Mouse (Mus musculus) spleen, embryonic (tissue): ENCODE measurements at regions not wholly inside any gene's neighbourhood (a gene's known extent, or its start where the extent isn't known, plus 50 kb on each side); places are given as distances from the start of the nearest gene placed in this dataset.

Source experiments
- CTCF ChIA-PET: fragments of 350-600 bp; sonication (Branson Sonifier 250); formaldehyde crosslinking; loops from one replicate; lab custom pipeline; 2022; lab: Charles Lee

DNA sequence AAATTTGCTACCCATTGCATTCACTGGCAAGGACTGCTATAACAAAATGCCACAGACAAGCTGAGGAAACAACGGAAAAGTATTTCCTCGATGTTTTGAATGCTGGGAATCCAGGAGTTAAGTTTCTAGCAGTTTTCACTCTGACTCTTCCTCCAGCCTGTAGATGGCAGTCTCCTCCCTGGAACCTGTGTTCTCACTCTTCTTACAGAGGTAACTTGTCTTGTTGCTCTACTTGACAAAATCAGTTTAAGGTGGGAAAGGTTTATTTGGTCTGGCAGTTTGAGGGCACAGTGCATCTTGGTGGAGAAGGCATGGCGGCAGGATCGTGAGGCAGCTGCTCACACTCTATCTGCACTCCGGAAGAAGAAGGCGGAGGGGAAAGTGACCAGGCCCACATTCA, 181.3 kb upstream of the Nckap5 start:
- CTCF ChIA-PET: no interaction called here

GRCm38 (mm10) chr1:127009699-127010098, 179.1 kb upstream of the Nckap5 start:
- CTCF ChIA-PET: no interaction called here

DNA sequence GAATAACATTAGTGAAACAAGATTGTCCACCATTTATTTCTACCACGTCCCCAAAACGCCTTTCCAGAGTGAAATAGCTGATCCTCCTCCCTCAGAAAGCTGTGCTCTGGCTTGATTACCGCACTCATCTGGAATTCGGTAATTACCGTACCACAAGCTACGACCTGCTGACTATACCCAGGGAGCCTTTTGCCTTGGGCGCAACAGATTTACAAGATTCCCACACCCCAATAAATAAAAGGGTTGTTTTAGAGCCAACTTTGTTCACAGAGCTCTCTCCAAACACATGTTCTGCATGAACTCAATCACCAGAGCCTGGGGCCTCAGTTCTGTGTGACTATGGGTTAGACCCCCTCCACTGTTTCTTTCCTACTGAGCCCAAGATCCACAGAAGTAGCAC, 171.1 kb upstream of the Nckap5 start:
- CTCF ChIA-PET: interaction anchor here (0.5 kb wide), 1 partner anchor 43 kb away, joined by 4 read pairs; no protein-coding TSS in a partner anchor

DNA sequence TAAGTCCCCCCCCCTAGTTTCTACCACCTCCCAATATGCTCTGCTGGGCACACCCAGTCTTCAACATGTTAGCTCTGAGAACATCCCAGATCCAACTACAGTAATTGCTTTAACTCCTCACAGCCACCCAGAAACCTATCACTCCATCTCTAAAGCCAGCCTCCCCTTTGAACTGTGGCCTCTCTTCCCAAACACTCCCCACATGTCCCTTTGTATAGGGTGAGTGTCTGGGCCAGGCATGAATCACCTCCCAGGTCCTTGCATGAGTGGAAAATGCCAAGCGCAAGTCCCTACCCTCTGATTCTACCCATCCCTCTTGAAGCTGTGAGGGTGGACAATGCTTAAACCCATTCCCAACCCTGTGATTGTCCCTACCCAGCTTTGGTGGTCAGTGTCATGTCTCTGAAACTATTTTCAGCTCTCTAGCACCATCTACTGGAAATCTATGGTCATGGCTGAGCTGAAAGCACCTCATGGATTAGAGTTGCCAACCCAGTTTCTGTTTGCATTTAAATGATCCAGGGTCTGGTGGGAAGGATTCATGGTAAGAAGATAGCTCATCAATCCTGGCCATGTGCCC, 162.6 kb upstream of the Nckap5 start:
- CTCF ChIA-PET: interaction anchor here (1.2 kb wide), 1 partner anchor 10 kb away, joined by 3 read pairs; no protein-coding TSS in a partner anchor

DNA sequence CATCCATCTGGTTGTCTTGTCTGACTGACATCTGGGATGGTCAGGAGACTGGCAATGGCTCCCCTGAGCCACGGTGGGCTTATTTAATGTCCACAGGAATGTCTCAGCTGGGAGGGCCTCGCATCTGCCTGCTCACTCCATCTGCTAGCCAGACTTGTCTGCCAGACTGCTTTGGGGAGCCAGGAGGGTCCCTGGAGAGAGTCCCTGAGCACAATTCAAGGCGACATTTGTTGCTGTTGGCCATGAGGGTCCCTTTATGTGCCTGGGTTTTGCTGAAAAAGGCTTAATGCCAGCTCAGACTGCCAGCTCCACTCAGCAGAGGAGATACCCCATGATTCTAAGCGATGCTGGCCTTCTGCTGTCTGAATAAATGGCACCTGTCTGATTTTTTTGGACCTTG, 161.8 kb upstream of the Nckap5 start:
- CTCF ChIA-PET: interaction anchor here (1.2 kb wide), 1 partner anchor 9 kb away, joined by 3 read pairs; no protein-coding TSS in a partner anchor

DNA sequence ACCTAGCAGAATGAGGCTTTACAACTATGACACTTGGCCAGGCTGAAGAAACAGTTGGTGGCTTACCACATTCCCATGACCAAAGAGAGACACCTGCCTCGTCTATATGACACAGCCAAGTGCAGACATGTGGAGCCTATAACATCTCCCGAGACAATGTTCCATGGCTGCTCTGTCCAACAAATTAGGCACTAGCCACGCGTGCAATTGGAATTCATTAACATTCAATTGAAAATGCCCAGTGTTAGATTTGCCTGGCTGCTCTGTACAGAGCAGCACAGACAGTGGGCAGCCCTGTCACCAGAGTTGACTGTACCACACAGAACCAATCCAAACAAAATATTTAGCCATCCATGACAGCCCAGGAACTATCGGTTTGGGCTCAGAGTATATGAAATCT, 152.2 kb upstream of the Nckap5 start:
- CTCF ChIA-PET: interaction anchor here (1.3 kb wide), 1 partner anchor 10 kb away, joined by 3 read pairs; no protein-coding TSS in a partner anchor

- CTCF ChIA-PET: no interaction called here
Observed at GRCm38 (mm10) chr1:126980311-126980710, 149.7 kb upstream of the Nckap5 start.

DNA sequence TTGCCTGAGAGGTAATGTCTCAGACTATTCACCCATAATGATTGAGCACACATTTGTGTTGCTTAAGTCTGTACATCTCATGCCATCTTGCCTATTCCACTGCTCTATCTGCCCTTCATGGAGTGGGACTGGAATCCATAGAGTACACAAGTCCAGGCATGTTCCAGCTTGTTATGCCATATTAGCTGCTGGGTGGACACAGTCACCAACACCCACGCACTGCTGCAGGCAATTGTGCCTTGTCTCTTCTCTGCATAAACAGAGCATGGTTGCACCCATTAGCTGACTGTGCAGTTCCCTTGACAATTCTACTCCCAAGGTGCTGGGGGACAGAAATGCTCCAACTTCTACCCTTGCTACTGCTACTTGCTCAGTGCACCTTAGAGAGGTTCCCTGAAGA, 143.3 kb upstream of the Nckap5 start:
- CTCF ChIA-PET: no interaction called here

GRCm38 (mm10) chr1:126971777-126972421, 141.3 kb upstream of the Nckap5 start:
- CTCF ChIA-PET: no interaction called here

DNA sequence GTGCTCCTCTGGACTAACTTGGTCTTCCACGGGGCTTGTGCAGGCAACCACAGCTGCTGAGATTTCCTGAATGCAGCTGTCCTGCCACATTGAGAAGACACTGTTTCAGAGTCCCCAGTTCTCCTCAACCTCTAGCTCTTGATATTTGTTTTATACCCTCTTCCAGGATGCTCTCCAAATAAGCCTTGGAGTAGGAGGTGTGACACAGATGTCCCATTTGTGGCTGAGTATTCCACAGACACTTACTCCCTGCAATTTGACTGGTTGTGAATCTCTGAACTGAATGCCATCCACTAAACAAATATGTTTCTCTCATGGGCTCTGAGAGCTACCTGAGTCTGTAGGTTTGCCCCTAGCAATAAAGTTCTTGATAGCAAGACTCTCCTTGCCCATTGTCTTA, 140.5 kb upstream of the Nckap5 start:
- CTCF ChIA-PET: no interaction called here

GRCm38 (mm10) chr1:126966394-126966793, 135.8 kb upstream of the Nckap5 start:
- CTCF ChIA-PET: no interaction called here

- CTCF ChIA-PET: no interaction called here
Observed at GRCm38 (mm10) chr1:126955839-126956720, 125.5 kb upstream of the Nckap5 start.

- CTCF ChIA-PET: no interaction called here
Observed at GRCm38 (mm10) chr1:126947860-126948259, 117.3 kb upstream of the Nckap5 start.

DNA sequence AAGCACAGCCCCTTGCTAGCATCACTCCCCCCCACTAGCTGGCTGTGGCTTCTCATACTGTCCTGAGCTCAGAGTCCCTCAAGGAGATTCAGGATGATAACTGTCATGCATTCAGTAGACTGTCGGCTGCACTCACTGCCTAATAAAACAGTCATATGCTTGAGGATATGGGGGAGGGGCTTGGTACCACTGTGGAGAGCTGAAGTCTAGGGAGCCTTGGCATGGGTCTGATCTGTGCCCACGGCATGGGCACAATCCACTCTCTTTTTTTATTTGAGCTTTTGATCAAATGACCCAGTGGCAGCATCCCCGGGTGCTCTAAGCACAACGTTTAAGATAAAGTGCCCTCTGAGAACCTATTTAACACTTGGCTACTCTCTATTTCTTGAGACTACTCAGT, 102.1 kb upstream of the Nckap5 start:
- CTCF ChIA-PET: no interaction called here

DNA sequence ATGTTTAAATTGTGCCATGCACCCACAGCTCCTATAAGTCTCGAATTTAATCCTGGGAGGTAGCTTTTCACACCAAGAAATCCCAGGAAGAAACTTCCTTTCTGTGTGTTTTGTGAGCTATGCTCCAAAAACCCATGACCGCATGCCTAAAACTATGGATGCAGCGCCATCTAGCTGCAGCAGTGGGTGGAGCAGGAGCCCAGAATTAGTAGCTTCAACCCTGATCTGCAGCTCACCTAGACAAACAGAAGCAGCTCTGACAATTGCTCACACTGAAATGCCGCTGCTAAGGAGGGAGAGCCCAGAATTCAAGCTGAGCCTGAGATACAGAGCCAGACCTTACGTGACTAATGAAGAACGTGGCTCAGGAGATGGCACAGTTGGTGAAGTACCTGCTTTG, 101.2 kb upstream of the Nckap5 start:
- CTCF ChIA-PET: no interaction called here

- CTCF ChIA-PET: interaction anchor here (0.6 kb wide), 1 partner anchor 18 kb away, joined by 3 read pairs; no protein-coding TSS in a partner anchor
Observed at GRCm38 (mm10) chr1:126931093-126931492, 100.5 kb upstream of the Nckap5 start.

- CTCF ChIA-PET: interaction anchor here (0.6 kb wide), 1 partner anchor 17 kb away, joined by 3 read pairs; no protein-coding TSS in a partner anchor
Observed at GRCm38 (mm10) chr1:126930611-126931010, 100.0 kb upstream of the Nckap5 start.

DNA sequence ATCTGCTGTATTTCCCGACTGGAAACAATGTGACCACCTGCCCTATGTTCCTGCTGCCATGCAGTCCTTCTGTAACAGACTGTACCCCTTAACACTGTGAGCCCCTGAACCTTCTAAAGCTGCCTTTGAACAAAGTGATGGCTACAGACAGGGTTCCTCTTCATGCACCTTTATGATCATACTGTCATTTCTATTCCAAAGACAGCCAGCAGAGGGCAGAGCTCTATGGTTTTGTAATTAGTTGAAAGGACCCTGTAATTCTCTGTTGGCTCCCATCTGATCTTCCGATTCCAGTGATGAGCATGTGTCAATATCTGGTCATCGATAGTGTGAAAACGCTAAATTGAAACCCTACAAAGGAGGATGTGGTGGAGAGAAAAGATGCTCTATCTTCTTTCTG, 99.1 kb upstream of the Nckap5 start:
- CTCF ChIA-PET: no interaction called here

DNA sequence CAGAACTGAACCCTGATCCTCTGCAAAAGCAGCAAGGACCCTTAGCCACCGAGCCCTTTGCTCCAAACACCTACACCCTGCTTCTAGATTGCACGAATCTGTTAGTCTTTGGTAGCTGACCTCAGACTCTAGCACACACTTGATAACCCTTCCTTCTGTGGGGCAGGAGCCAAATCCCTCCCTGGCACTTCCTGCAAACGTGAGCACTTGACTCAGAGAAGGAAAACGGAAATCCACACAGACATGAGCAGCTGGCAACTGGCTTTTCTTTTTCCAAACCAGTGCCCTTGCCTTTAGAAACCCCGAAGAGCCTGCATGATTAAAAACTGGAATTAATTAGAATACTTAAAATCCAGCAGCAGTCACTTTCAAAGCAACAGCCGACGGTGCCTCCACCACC, 97.6 kb upstream of the Nckap5 start:
- CTCF ChIA-PET: no interaction called here

- CTCF ChIA-PET: no interaction called here
Observed at GRCm38 (mm10) chr1:126925150-126926035, 94.8 kb upstream of the Nckap5 start.

GRCm38 (mm10) chr1:126923981-126924380, 93.4 kb upstream of the Nckap5 start:
- CTCF ChIA-PET: no interaction called here
